Mouse (Mus musculus) MEL (cell line): ENCODE measurements around the gene Naa60.
A peak's percentile ranks its signal among the peaks of the same experiment; 100 is the strongest.

Experiments
- BHLHE40 ChIP-seq: IDR thresholded peaks from 2 replicates; pipeline ENCODE4 v1.6.1; 2012; ENCODE audit warnings: low read depth, mild to moderate bottlenecking, inconsistent platforms, low read length, improper control_type of control experiment, borderline replicate concordance
- CTCF ChIP-seq, 3 experiments: IDR thresholded peaks in 2 of 3; conservative IDR thresholded peaks in 1 of 3; 2 replicates each; pipeline ENCODE4 v1.5.1; 2011 to 2012; ENCODE audit warnings: low read length in 3 of 3, low read depth in 2 of 3, mild to moderate bottlenecking in 2 of 3, improper control_type of control experiment in 1 of 3, inconsistent platforms in 1 of 3, mixed read lengths in 1 of 3, moderate library complexity in 1 of 3; ENCODE audit not compliant: control insufficient read depth in 1 of 3, insufficient read depth in 1 of 3, poor library complexity in 1 of 3, severe bottlenecking in 1 of 3
- EP300 ChIP-seq, 2 experiments: IDR thresholded peaks; 2 replicates each; pipeline ENCODE4 v1.6.1; 2011; ENCODE audit warnings: improper control_type of control experiment in 2 of 2, low read length in 2 of 2, low read depth in 1 of 2, mild to moderate bottlenecking in 1 of 2
- MAX ChIP-seq: IDR thresholded peaks from 2 replicates; pipeline ENCODE4 v1.6.1; 2011; ENCODE audit warnings: low read length, improper control_type of control experiment
- POLR2A ChIP-seq, 2 experiments: IDR thresholded peaks; 2 replicates each; pipeline ENCODE4 v1.6.1; 2011 to 2012; ENCODE audit warnings: low read length in 2 of 2, mild to moderate bottlenecking in 2 of 2, control low read depth in 1 of 2, improper control_type of control experiment in 1 of 2, low read depth in 1 of 2, moderate library complexity in 1 of 2; ENCODE audit not compliant: control insufficient read depth in 1 of 2, insufficient read depth in 1 of 2, poor library complexity in 1 of 2
- RCOR1 ChIP-seq: IDR thresholded peaks from 2 replicates; pipeline ENCODE4 v1.6.1; 2012; ENCODE audit warnings: low read depth, mild to moderate bottlenecking, inconsistent platforms, low read length, improper control_type of control experiment
- ZNF384 ChIP-seq: IDR thresholded peaks from 2 replicates; pipeline ENCODE4 v1.6.1; 2012; ENCODE audit warnings: low read depth, mild to moderate bottlenecking, inconsistent platforms, low read length, improper control_type of control experiment

GRCm38 (mm10) chr16:3848416-3848815 is 23.8 kb upstream of the Naa60 start:
- TF ChIP-seq CTCF (IDR thresholded peaks at IDR 0.05 in 2 of 3, conservative IDR thresholded peaks at IDR 0.05 in 1 of 3; ENCODE audit: control insufficient read depth in 1 of 3, insufficient read depth in 1 of 3, low read depth in 2 of 3, low read length in 3 of 3, poor library complexity in 1 of 3, severe bottlenecking in 1 of 3) (peak in 2 of 3 experiments; percentile 6 to 36; a peak in 3 of 6 replicates), RCOR1 (no peak), BHLHE40 (no peak), POLR2A (IDR thresholded peaks at IDR 0.05; ENCODE audit: control insufficient read depth in 1 of 2, insufficient read depth in 1 of 2, low read depth in 1 of 2, low read length in 2 of 2, poor library complexity in 1 of 2) (no peak), MAX (no peak), EP300 (IDR thresholded peaks at IDR 0.05; ENCODE audit: low read depth in 1 of 2, low read length in 2 of 2) (no peak), ZNF384 (no peak)
